Mouse (Mus musculus): ENCODE measurements around the gene Vav1. TPM values are rescaled to one million over a fixed set of nuclear protein-coding genes. Genes with fewer than 3 reads are reported as not detected.
"Not testable (repeated sequence)": the region's sequence is repeated elsewhere in the genome, so short reads cannot be mapped to it uniquely, and the experiment has no call there.

Gene Vav1
- total RNA-seq, 2 experiments from 2014 or later = 22.9 to 38.8 TPM

DNA sequence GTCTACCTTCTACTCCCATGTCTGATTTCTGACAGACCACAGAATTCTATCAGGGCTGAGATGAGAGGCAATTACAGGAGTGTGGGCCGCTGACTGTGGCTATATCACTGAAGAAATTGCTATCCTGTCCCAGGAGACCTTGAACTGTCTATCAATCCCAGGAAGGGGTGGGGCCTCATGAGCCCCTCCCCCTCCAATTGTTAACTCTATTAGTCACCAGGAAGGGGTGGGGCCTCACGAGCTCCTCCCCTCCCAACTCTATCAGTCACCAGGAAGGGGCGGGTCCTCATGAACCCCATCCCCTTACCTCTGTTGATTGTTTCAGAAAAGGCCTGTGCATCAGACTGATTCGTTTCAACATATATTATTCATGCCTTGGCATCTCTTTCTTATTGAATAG is 53.3 kb downstream of the Vav1 start:
- ATAC-seq (replicated peaks; ENCODE audit: low FRiP score, poor library complexity, severe bottlenecking) = no peak

DNA sequence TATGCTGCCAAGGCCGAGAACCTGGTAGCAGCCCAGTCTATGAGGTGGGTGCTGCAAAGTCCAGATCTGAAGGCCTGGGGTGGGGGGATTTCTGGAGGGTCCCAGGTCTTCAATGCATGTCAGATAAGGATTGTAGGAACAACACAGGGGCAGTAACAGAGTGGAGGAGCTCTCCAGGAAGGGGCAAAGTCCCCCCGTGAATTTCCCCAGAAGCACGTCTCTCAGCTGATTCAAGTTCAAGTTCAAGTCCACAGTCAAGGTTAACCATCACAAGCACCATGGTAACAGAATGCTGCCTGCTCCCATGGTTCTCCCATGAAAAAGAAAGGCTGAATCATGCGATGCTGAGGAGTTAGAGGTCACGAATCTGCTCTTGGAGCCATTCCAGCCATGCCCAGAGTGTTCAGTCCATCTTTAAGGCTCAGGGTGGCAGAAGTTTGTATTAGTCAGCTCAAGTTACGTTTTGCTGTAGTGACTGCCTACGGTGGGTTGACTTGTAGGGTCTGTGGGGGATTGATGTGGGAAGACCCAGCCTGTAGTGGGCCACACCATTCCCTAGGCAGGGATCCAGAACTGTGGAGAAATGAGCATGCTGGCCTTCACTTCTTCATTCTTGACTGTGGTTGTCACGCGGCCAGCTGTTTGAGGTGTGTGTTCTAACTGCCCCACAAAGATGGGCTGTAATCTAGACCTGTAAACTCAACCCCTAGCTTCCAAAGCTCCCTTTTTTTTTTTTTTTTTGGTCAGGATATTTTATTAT is 55.3 kb downstream of the Vav1 start:
- no peak for ATAC-seq (replicated peaks; ENCODE audit: low FRiP score, poor library complexity, severe bottlenecking)

DNA sequence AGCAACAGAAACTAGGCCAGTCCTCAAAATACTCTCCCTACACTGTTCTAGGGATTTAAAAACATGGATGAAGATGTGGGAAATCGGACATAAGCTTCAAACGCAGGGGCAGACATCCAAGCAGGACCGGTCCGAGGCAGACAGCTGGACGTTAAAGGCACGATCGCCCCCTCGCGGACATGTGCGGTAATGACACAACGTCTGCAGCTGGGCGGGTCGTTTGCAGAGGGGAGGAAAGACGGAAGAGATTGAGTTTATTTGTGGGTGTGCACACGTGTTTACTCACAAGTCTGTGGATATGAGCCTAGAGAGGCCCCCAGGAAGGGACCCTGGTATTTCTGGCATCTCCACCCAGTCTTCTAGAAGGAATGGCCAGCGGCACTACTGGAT is 55.9 kb downstream of the Vav1 start:
- ATAC-seq (replicated peaks; ENCODE audit: low FRiP score, poor library complexity, severe bottlenecking) = peak; percentile 73; the same call in 1 of the 2 replicates

DNA sequence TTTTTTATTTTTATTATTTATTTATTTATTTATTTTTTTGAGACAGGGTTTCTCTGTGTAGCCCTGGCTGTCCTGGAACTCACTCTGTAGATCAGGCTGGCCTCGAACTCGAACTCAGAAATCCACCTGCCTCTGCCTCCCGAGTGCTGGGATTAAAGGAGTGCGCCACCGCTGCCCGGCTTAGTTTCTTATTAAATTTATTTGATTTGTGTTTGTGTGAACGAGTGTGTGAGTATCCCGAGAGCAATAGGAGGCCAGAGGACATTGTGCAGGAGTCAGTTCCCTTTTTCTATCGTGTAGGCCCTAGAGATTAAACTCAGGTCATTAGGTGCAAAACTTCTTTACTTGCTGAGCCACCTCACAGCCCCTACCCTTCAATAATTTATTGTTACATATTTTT is 56.3 kb downstream of the Vav1 start:
- ATAC-seq (replicated peaks; ENCODE audit: low FRiP score, poor library complexity, severe bottlenecking) = not testable (repeated sequence)

DNA sequence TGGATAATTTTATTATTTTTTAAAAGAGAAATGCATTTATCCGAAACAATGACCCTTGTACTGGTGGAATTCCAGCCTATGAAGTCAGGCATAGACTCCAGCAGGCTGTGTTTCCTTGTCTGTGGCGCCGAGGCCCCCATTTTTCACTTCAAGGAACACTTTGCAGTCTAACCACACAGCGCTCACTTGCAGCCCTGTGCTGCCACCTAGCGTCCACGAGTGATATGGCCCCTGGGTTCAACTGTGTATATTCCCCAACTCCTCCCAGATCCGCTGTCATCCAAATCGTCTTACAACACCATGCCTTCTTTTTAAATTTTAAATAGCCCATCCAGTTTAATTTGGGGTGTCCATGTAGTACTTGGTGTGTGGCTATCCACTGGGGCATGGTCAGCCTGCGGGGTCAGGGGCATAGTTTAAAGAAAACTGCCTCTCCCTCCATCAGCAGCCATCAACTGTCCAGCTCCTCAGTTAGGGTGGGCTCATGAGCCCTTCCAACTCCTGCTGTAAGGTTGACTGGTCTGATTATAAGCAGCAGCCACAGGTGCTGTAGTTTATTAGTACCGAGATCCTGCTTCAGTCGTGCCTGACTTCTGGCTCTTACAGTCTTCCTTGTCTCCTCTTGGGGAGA is 56.9 kb downstream of the Vav1 start:
- ATAC-seq (replicated peaks; ENCODE audit: low FRiP score, poor library complexity, severe bottlenecking) = peak; percentile 78

DNA sequence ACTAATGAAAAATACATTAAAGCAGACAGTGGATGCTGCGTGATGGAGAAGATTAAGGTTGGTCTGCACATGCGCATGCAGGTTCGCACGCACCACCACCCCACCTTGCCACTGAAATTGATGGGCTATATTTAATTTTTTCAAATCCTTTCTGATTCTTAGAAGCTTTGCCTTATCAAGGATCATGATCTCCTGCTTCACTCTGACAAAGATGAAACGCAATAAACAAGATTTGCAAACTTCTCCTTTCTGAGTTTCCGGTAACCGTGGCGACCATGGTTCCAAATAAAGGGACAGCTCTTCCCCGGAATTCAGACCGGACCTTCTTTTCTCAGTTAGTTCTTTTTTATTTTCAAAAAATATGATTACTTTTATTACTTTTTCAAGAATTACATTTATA is 59.1 kb downstream of the Vav1 start:
- no peak for ATAC-seq (replicated peaks; ENCODE audit: low FRiP score, poor library complexity, severe bottlenecking)

DNA sequence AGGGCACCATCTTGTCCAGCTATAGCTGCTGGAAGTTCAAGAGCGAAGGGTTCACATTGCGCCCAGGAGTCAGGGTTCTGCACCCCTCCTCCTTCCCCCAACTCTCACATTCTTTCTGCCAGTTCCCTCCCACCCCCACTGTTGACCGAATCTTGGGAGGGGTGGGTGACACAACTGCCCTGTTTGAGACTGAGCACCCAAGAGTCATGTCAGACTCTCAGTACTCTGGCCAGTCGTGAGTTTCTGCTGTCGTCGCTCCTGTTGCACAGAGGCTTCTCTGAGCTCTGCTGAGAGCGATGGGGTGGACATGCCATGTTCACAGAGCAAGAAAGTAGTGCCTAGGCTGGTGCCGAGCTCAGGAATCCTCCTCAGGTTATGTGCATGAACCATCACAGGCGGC is 60.4 kb downstream of the Vav1 start:
- no peak for ATAC-seq (replicated peaks; ENCODE audit: low FRiP score, poor library complexity, severe bottlenecking)

DNA sequence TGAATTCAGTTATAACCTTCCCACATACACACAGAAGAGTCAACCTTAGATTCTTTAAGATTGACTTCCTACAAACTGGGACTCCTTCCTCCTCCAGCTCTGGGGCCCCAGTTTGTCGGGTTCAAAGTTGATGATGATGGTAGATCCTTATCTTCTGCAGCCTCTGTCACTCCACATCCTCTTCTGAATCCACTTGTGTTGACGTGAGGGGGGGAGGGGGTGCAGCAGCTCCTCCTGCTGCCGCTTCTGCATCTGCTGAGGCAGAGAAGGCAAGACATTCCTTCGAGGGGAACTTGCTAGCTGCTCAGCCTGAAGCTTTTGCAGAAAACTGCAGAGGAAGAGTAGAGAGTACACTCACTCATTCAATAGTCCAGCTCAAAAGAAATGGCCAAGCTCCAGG is 62.7 kb downstream of the Vav1 start:
- ATAC-seq (replicated peaks; ENCODE audit: low FRiP score, poor library complexity, severe bottlenecking) = no peak

DNA sequence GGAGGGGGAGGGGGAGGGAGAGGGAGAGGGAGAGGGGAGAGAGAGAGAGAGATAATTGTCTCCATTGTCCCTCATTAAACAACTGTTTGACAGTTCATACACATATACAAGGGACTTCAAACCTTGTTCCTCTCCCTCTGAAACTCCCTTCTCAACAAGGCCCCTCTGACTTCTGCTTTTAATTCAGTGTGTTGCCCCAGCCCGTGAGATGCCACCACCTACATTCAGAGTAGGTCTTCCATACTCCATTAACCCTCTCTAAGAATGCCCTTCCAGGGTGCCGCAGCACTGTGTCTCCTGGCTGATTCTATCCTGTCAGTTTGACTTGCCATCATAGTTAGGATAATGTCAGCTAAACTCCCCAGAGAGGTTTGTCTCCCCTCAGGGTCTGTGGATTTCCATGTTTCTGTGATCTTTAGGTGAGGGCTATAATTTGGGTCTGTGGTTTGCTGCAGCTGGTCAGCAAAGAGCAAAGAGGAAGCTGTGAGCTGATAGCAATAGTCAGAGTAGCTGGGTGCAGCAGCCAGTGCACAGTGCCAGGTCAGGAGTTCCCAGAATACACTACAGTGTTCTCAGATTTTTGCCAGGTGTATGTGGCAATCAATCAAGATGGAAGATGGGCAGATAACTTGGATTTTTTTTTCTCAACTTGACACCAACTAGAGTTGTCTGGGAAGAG is 65.3 kb downstream of the Vav1 start:
- ATAC-seq (replicated peaks; ENCODE audit: low FRiP score, poor library complexity, severe bottlenecking) = no peak

DNA sequence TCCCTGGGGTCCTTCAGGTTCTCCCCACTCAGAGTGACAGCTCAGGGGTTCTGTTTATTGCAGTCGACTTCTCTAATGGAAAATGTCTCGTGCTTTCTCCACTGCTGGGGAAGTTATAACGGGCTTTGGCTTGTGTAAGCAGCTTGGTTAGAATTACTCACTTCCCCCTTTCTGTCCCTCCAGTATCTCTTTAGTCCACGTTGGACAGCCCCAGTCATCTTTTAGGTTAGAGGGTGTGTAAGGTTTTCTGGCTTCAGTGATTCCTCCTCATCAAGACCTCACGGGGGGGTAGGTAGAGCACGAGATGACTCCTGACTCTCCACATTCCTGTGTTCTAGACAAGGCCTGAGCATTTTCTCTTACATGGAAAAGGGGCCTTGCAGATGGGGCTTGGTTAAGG is 68.1 kb downstream of the Vav1 start:
- no peak for ATAC-seq (replicated peaks; ENCODE audit: low FRiP score, poor library complexity, severe bottlenecking)

DNA sequence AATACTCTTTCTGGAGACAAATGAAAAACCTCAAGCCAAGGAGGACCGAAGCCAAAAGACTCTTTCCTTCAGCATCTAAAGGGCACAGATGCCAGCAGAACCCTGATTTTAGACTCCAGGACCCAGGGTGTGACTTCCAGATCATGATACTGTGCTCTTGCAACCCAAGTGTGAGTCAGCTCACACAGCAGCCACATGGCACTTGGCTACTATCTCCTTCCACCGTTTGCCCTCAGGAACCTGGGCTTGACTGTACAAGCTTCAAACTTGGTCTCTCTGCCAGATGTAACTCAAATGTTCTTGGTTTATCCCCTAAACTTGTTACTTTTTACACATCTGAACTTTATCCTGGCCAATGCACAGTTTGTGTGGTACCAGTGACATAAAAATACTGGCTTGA is 68.9 kb downstream of the Vav1 start:
- no peak for ATAC-seq (replicated peaks; ENCODE audit: low FRiP score, poor library complexity, severe bottlenecking)

DNA sequence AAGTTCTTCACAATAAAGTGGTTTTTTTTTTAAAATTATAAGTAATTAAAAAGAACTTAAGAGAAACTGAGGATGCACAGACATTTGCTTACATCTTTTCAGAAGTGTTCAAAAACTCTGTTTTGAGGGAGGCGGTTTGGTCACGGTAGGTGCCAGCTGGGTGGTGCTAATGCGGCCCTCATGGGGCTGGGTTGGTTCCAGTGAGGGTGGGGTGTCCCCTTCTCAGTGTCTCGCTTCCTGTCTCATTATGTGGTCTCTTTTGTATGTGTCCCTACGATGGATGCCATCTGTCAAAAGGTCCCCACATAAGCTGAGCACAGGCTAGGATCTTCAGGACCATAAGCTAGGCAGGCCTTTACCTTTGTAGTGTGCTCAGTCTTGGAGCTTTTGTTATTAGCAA is 70.2 kb downstream of the Vav1 start:
- no peak for ATAC-seq (replicated peaks; ENCODE audit: low FRiP score, poor library complexity, severe bottlenecking)

DNA sequence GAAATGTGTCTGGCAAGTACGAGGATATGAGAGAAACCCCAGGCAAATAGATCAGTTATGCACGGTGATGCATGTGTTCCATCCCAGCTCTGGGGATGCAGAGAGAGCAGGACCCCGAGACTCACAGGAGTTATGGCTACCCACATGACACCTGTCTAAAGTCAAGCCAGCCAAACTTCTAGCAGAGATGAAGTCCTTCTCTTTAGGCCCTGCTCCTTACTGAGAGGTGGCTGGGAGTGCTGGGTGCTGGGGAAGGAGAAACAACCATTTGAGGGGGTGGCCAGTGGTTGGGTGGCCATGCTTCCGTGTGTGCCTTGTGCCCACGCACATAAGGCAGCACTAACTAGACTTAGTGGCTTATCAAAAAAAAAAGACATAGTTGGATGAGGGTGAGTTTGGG is 71.3 kb downstream of the Vav1 start:
- no peak for ATAC-seq (replicated peaks; ENCODE audit: low FRiP score, poor library complexity, severe bottlenecking)

DNA sequence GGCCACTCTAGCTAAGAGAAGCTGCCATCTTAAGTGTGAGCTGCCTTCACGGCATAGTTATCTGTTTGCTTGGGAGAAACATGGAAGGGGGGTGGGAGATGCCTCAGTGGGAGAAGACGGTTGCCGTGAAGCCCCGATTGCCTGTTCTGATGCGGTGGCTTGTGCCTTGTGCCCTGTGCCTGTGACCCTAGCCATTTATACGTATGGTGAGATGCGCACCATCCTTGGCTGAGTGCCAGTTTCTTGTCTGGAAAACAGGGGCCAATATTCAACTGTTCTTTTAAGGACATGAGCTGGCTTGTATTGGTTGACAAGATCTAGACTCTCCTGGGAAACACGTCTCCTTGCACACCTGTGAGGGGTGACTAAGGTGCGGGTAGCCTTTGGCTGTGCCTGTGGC is 72.2 kb downstream of the Vav1 start:
- no peak for ATAC-seq (replicated peaks; ENCODE audit: low FRiP score, poor library complexity, severe bottlenecking)

DNA sequence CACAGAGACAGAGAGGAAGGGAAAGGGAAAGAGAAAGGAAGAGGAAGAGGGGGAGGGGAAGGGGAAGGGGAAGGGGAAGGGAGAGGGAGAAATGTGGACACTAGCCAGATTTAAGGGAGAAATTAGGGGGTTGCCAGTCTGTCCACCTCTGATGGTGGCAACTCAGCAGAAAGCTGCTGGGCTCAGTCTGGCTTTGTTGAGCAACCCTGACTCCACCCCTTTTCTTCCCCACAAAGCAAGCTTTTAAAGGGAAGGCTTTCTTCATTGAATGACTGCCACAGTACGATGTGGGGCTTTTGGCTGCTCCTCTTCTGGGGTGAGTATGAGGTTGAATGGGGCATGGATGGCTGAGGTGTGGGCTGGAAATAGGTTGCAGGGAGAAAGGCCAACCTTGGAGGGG is 79.5 kb downstream of the Vav1 start, which contains the start of gene Adgre1:
Adgre1 (plus strand) TSS at position 251 of the 400 bp plus-strand sequence.
- ATAC-seq (replicated peaks; ENCODE audit: low FRiP score, poor library complexity, severe bottlenecking) = no peak

DNA sequence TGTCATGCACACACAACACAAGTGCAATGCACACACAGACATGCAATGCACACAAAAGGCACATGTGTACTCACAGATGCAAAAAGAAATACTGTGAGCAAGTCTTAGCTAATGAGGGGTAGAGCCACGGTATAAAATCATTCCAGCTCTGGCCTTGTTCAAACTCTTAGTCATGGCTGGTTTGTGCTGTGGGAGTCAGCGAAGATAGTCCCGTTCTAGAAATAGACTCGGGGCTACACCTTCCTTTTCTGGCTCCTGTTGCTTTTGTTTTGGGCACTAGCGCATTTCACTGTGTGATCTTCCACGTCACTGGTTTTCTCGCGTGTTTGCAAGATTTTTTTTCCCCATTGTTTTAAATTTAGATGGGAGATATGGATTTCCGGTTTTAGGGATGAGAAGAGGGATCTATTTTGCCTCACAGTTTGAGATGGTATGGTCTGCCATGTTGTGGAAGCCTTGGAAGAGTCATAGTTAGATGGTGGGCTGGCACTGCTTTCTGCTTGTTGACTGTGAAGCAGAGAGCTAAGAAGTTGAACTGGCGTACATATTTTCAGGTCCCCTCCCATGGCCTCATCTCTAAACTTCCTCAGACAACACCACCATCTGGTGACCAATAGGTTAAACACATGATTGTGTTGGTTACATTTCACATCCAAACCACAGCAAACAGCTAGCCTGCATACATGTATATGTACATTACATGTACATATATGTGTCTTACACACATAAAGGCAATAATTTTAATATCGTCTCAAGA is 80.8 kb downstream of the Vav1 start:
- no peak for ATAC-seq (replicated peaks; ENCODE audit: low FRiP score, poor library complexity, severe bottlenecking)

Data from erythroblast, adult 5-6 weeks (primary cell).